Mouse (Mus musculus) liver, adult 2 months (tissue): ENCODE results near the gene Efcab11. TPM values are rescaled to one million over a fixed set of nuclear protein-coding genes. Genes with fewer than 3 reads are reported as not detected.

Source experiments
- DNase-seq: peaks from one replicate; pipeline ENCODE4 v3.0.0-alpha.2; 2011; ENCODE audit warnings: low read depth, low spot score; ENCODE audit errors: extremely low read depth
- H3K27ac ChIP-seq: fragments of 200-500 bp; replicated peaks from 2 replicates; pipeline ENCODE4 v1.5.1; 2012; ENCODE audit warnings: low read depth, mild to moderate bottlenecking, control low read depth, inconsistent platforms, low read length; ENCODE audit not compliant: insufficient read depth
- H3K27me3 ChIP-seq: fragments of 200-500 bp; 2 replicates; pipeline ENCODE4 v1.6.1; 2012; ENCODE audit warnings: mild to moderate bottlenecking, moderate library complexity, low read length, inconsistent platforms; ENCODE audit not compliant: control insufficient read depth, insufficient read depth
- H3K36me3 ChIP-seq: fragments of 200-500 bp; 2 replicates; pipeline ENCODE4 v1.6.1; 2012; ENCODE audit warnings: low read length, inconsistent platforms; ENCODE audit not compliant: control insufficient read depth, insufficient read depth
- H3K4me1 ChIP-seq: fragments of 200-500 bp; 2 replicates; pipeline ENCODE4 v1.6.1; 2011; ENCODE audit warnings: low read length; ENCODE audit not compliant: control insufficient read depth, insufficient read depth
- H3K4me3 ChIP-seq: fragments of 200-500 bp; 2 replicates; pipeline ENCODE4 v1.5.1; 2011; ENCODE audit warnings: low read depth, mild to moderate bottlenecking, control low read depth, low read length, moderate library complexity; ENCODE audit not compliant: insufficient read depth
- H3K79me2 ChIP-seq: fragments of 200-500 bp; 2 replicates; pipeline ENCODE4 v1.6.1; 2012; ENCODE audit warnings: inconsistent platforms, mild to moderate bottlenecking, low read length, moderate library complexity; ENCODE audit not compliant: control insufficient read depth, insufficient read depth
- H3K9ac ChIP-seq: fragments of 200-500 bp; 2 replicates; pipeline ENCODE4 v1.6.1; 2012; ENCODE audit warnings: low read depth, mild to moderate bottlenecking, control low read depth, inconsistent platforms, low read length
- CTCF ChIP-seq: fragments of 200-500 bp; IDR thresholded peaks from 2 replicates; pipeline ENCODE4 v1.5.1; 2011; ENCODE audit warnings: low read depth, low read length, control low read depth
- POLR2A ChIP-seq: fragments of 200-500 bp; IDR thresholded peaks from 2 replicates; pipeline ENCODE4 v1.6.1; 2011; ENCODE audit warnings: low read length, control low read depth; ENCODE audit not compliant: insufficient read depth; ENCODE audit errors: extremely low read depth
- WGBS: fragments of 180-500 bp; shearing (Covaris S2); methylation state at CpG from one replicate; pipeline ENCODE4 v1.1.7; 2018; 5-methylcytosine and 5-hydroxymethylcytosine counted together
- polyA plus RNA-seq: library from polyadenylated mRNA; depleted of rRNA; stranded (reverse); fragments of >200 nt; gene quantifications from 2 replicates; pipeline ENCODE4 v1.2.3, GENCODE M21; 2012
- total RNA-seq: library from RNA; depleted of rRNA; stranded (reverse); fragments of >200 nt; gene quantifications from 2 replicates; pipeline ENCODE4 v1.2.3, GENCODE M21; 2014

Efcab11 gene
- total and polyA plus RNA-seq, 2 experiments: 0.12 to 0.28 TPM

DNA sequence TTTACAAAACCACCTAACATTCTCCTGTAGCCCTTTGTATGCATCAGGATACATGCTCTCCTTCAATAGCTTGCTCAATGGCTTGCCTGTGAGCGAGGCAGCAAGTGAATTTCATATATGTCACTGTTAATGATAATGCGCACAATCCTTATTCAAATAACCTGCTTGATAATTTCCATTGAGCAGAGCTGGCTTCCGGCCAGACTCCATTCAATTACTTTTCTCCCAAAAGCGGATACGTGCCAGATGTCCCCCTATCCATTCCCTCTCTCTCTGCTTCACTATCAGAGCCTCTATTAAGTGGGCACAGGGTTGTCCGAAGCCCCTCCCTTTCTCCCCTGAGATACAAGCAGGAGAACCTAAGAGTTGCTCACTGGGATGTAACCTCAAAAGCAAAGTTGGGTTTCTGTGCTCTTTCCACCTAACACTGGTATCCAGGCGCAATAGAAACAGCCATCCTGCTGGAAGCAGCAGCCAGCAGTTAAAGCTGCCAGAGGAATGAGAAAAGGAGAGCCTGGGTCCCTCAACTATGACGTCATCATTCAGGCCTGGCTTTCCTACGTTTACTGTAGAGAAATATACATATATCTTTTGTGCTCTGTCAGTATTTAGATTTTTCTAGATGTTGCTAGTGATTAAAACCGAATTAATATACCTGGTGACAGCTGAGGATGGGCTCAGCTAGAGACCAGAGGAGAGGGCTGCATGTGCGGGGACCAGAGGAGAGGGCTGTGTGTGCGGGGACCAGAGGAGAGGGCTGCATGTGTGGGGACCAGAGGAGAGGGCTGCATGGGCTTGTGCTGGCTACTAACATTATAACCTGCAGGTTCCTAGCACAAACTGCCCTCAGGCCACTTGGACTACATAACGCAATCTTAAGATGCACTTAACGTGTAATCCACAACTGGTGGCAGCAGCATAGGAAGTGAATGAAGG, 30.6 kb downstream of the Efcab11 start:
- 93% methylated on average over 14 of the region's 14 CpGs for WGBS

DNA sequence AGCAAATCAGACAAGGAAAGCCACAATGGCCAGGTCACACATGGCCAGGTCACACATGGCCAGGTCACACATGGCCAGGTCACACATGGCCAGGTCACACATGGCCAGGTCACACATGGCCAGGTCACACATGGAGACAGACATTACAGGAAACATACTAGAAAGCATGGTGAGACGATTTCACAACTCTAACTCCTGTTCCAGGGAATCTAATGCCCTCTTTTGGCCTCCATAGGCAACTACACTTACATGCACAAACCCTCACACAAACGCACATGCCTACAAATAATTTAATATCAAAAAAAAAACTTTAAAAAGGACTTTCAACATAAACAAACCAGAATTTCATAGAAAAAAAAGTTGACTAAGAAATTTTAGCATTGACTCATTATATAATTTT, 34.2 kb downstream of the Efcab11 start:
- no peak for DNase-seq
- Histone ChIP-seq H3K4me1 (no peaks in the 10 kb centered on the region), H3K9ac (no peak overlapping the region), H3K4me3 (no peak overlapping the region), H3K36me3 (no peaks in the 10 kb centered on the region), H3K27ac (no peak overlapping the region), H3K27me3 (no peaks in the 10 kb centered on the region), H3K79me2 (no peaks in the 10 kb centered on the region)
- 78% methylated on average over 2 of the region's 2 CpGs for WGBS
- no peak for TF ChIP-seq CTCF
- no peak for TF ChIP-seq POLR2A

More for the DNA sequence above, 30.6 kb downstream of the Efcab11 start:
- no peaks in the 10 kb centered on the region for H3K79me2 ChIP-seq
- H3K27ac ChIP-seq: no peak overlapping the region
- no peak for DNase-seq
- no peaks in the 10 kb centered on the region for H3K27me3 ChIP-seq
- TF ChIP-seq POLR2A: no peak
- TF ChIP-seq CTCF: no peak
- peaks cover 4% of the 10 kb centered on the region; the same call in 1 of the 2 replicates for H3K4me1 ChIP-seq
- no peaks in the 10 kb centered on the region for H3K36me3 ChIP-seq
- no peak overlapping the region for H3K9ac ChIP-seq
- H3K4me3 ChIP-seq: no peak overlapping the region

DNA sequence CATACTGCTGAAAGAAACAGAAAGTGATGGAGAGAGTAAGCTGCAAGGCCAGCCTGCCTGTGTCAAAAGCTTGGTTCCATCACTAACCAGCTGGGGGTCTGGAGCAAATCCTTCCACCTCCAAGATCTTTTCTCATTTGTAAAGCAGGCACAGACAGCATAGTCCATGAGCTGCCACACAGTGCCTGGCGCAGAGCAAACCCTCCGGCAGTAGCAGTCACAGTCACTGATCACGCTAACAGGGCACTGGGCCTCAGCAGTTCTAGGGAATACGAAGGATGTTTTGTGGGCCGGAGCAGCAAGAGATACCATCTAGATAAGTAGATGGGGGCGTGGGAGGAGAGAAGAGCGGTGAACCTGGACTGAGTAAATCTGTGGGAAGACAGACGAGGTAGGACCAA, 39.3 kb downstream of the Efcab11 start:
- TF ChIP-seq CTCF (no peak), POLR2A (no peak)
- no peak overlapping the region for H3K27ac ChIP-seq
- no peaks in the 10 kb centered on the region for H3K79me2 ChIP-seq
- WGBS: 95% methylated on average over 8 of the region's 8 CpGs
- no peaks in the 10 kb centered on the region for H3K27me3 ChIP-seq
- no peak overlapping the region for H3K4me3 ChIP-seq
- no peaks in the 10 kb centered on the region for H3K4me1 ChIP-seq
- H3K36me3 ChIP-seq: no peaks in the 10 kb centered on the region
- DNase-seq: no peak
- no peak overlapping the region for H3K9ac ChIP-seq

DNA sequence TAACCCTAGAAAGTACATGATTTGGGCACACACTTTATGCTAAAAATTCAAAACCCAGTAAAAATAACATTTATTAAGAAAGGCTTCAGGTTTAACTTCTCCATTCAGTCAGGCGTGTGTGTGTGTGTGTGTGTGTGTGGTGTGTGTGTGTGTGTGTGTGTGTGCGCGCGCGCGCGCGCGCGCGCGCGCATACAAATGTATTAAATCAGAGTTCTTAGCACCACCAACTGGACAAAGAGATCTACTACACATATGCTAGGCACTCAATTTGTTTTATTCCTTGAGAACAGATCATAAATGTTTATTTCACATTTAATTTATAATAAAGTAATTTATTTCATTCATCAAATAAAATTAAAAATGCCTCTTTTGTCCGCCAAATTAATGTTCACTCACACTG, 45.5 kb downstream of the Efcab11 start:
- DNase-seq: no peak
- Histone ChIP-seq H3K27me3 (no peaks in the 10 kb centered on the region), H3K79me2 (no peaks in the 10 kb centered on the region), H3K4me3 (no peak overlapping the region), H3K4me1 (no peaks in the 10 kb centered on the region), H3K36me3 (no peaks in the 10 kb centered on the region), H3K9ac (no peak overlapping the region), H3K27ac (no peak overlapping the region)
- TF ChIP-seq POLR2A (no peak), CTCF (no peak)
- 97% methylated on average over 14 of the region's 14 CpGs for WGBS

DNA sequence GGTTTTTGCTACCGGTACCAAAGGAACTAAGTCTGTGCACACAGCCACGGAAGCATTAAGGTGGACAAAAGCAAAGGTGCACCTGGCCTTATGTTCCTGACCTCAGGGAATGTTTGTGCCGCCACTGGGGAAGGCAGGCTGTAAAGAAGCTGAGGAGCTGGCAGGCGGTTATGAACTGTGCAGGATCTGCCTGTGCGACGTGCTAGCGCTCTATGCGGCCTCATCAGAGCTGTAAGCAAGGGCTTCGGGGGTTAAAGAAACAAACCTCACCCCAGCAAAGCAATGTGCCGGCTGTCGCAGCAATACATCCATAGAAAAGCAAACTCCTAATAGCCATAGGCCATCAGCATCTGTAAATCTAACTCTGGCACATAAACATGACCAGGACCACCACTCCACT, 46.1 kb downstream of the Efcab11 start:
- Histone ChIP-seq H3K27me3 (no peaks in the 10 kb centered on the region), H3K27ac (no peak overlapping the region), H3K36me3 (no peaks in the 10 kb centered on the region), H3K79me2 (no peaks in the 10 kb centered on the region), H3K4me3 (no peak overlapping the region), H3K9ac (no peak overlapping the region), H3K4me1 (no peaks in the 10 kb centered on the region)
- DNase-seq: no peak
- WGBS: 94% methylated on average over 11 of the region's 11 CpGs
- TF ChIP-seq POLR2A (no peak), CTCF (no peak)

DNA sequence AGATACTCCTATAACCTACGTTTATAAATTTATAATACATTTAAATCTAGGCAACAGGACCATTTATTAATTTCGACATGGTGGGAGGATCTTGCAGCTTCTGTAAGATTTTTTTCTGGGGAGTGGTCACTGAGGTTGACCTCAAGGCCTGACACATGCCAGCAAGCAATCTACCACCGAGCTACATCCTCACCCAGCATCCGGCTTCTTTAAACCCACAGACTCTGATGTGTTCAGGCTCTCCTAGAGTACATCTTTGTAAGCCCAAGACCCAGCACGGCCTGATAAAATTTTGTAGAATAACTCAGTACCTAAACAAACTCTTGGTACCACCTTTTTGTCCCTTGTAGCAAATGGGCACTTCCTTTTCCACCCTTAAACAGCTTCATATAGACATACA, 46.7 kb downstream of the Efcab11 start:
- no peak for DNase-seq
- TF ChIP-seq POLR2A (no peak), CTCF (no peak)
- no peak overlapping the region for H3K4me3 ChIP-seq
- WGBS: 95% methylated on average over 5 of the region's 5 CpGs
- H3K36me3 ChIP-seq: no peaks in the 10 kb centered on the region
- no peak overlapping the region for H3K27ac ChIP-seq
- no peaks in the 10 kb centered on the region for H3K79me2 ChIP-seq
- H3K9ac ChIP-seq: no peak overlapping the region
- no peaks in the 10 kb centered on the region for H3K27me3 ChIP-seq
- H3K4me1 ChIP-seq: no peaks in the 10 kb centered on the region
